21 mouse cellular contexts compared by ENCODE assay signal in the genomic region with DNA sequence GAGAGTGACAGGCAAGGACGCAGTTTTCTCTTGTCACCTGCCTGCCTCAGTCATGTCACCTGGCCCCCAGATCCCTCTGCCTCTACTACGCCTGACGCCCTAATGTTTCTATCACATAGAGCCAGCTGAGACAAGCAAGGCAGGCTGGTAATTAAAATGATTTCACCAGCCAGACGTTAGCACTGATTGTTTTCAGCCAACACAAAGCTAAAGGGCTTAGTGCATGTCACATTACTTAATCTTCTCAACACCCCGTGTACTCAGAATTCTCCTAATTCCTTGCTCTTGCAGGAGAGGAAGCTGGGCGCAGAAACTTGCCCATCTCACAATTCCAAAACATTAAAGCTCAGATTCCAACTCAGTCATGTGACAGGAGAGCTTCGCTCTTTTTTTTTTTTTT. TPM values are rescaled to one million over a fixed set of nuclear protein-coding genes. Genes with fewer than 3 reads are reported as not detected.
"Had no signal": no experiment of that assay in that cellular context is flagged by ENCODE, and none has a peak within 500 bp of the region (broad histone marks: within the 10 kb centered on the region; RNA-seq: fewer than 3 reads in every experiment).

No protein-coding gene starts in this region.

- H3K4me2 ChIP-seq: liver, embryonic 13.5 days; lung, embryonic 14.5 days; neural tube, embryonic 12.5 days; neural tube, embryonic 15.5 days had no signal

- H3K27me3 ChIP-seq: liver, embryonic 13.5 days; neural tube, embryonic 12.5 days; neural tube, embryonic 15.5 days had no signal

- DNase-seq: kidney, adult 18-20 months; kidney, postnatal 10 days; kidney, postnatal 36 days; layer of hippocampus, postnatal 36 days; liver, embryonic 13.5 days; lung, embryonic 14.5 days; midbrain, embryonic 14.5 days; thymus, adult 2 months; thymus, postnatal 14 days; thymus, postnatal 4 days had no signal

- H3K4me3 ChIP-seq: left cerebral cortex, adult 2 months; liver, embryonic 13.5 days; neural tube, embryonic 12.5 days; neural tube, embryonic 15.5 days had no signal

- H3K27ac ChIP-seq: left cerebral cortex, adult 2 months; liver, embryonic 13.5 days; macrophage; neural tube, embryonic 12.5 days; neural tube, embryonic 15.5 days had no signal

- ATAC-seq: lung, postnatal 0 days had no signal

- H3K9ac ChIP-seq: liver, embryonic 13.5 days; lung, embryonic 14.5 days; neural tube, embryonic 12.5 days; neural tube, embryonic 15.5 days had no signal

- H3K36me3 ChIP-seq: liver, embryonic 13.5 days; neural tube, embryonic 12.5 days; neural tube, embryonic 15.5 days had no signal

- H3K9me3 ChIP-seq: liver, embryonic 13.5 days; neural tube, embryonic 15.5 days had no signal

RNA-seq across cellular contexts. Expression of a gene that starts 13.4 kb away (rescaled TPM):
- polyA plus RNA-seq: limb, embryonic 11.5 days; neural tube, embryonic 12.5 days had no signal

RNA-seq across cellular contexts. Expression of a gene that starts 36.0 kb away (rescaled TPM):
- polyA plus RNA-seq: limb, embryonic 11.5 days; liver, adult 2 months; liver, embryonic 13.5 days; macrophage had no signal

RNA-seq across cellular contexts. Expression of a gene that starts 40.0 kb away (rescaled TPM):
- total RNA-seq: layer of hippocampus, postnatal 10 days; left cerebral cortex, postnatal 10 days; megakaryocyte, adult 5-6 weeks; midbrain, postnatal 0 days had no signal
- polyA plus RNA-seq: macrophage had no signal
